Mouse (Mus musculus) hindbrain, embryonic 11.5 days (tissue): ENCODE results near the gene Gm3045. TPM values are rescaled to one million over a fixed set of nuclear protein-coding genes. Genes with fewer than 3 reads are reported as not detected.

Experiments used
- ATAC-seq: fragments of 200-750 bp; cut with Nextera tagmentation; 2 replicates; pipeline ENCODE4 v1.8.0; 2017; ENCODE audit warnings: mild to moderate bottlenecking, moderate TSS enrichment, moderate library complexity; ENCODE audit not compliant: low FRiP score
- DNase-seq: peaks from one replicate; pipeline ENCODE4 v3.0.0-alpha.2; 2015; ENCODE audit warnings: low spot score
- H3K27ac ChIP-seq: fragments of 300-500 bp; sonication (generic); 2 replicates; pipeline ENCODE4 v1.5.1; 2014; ENCODE audit warnings: mild to moderate bottlenecking, low read depth, low read length
- H3K27me3 ChIP-seq: fragments of 300-500 bp; sonication (generic); 2 replicates; pipeline ENCODE4 v1.6.1; 2014; ENCODE audit warnings: mild to moderate bottlenecking, low read length, moderate library complexity, mixed read lengths; ENCODE audit not compliant: control insufficient read depth, insufficient read depth
- H3K36me3 ChIP-seq: fragments of 300-500 bp; sonication (generic); 2 replicates; pipeline ENCODE4 v1.6.1; 2014; ENCODE audit warnings: mild to moderate bottlenecking, low read length, moderate library complexity, mixed read lengths; ENCODE audit not compliant: control insufficient read depth, insufficient read depth
- H3K4me1 ChIP-seq: fragments of 300-500 bp; sonication (generic); replicated peaks from 2 replicates; pipeline ENCODE4 v1.6.1; 2014; ENCODE audit warnings: low read length, mixed read lengths; ENCODE audit not compliant: control insufficient read depth, insufficient read depth
- H3K4me2 ChIP-seq: fragments of 300-500 bp; sonication (generic); replicated peaks from 2 replicates; pipeline ENCODE4 v1.6.1; 2014; ENCODE audit warnings: mild to moderate bottlenecking, low read depth, low read length
- H3K4me3 ChIP-seq: fragments of 300-500 bp; sonication (generic); 2 replicates; pipeline ENCODE4 v1.5.1; 2014; ENCODE audit warnings: low read depth, low read length
- H3K9ac ChIP-seq: fragments of 300-500 bp; sonication (generic); 2 replicates; pipeline ENCODE4 v1.6.1; 2014; ENCODE audit warnings: low read depth, low read length
- H3K9me3 ChIP-seq: fragments of 300-500 bp; sonication (generic); 2 replicates; pipeline ENCODE4 v1.6.1; 2016; ENCODE audit warnings: low read length; ENCODE audit not compliant: control insufficient read depth
- WGBS: fragments of 180-500 bp; shearing (Covaris S2); extraction: QIAGEN DNeasy Blood & Tissue Kit; methylation state at CpG from one replicate; pipeline ENCODE4 v1.1.7; 2014; 5-methylcytosine and 5-hydroxymethylcytosine counted together
- polyA plus RNA-seq: library from polyadenylated mRNA; unstranded; fragments of >200 nt; fragmentation: Nextera tagmentation; extraction: Ambion mirVana; gene quantifications from 2 replicates; pipeline ENCODE4 v1.2.1, GENCODE M21; 2014

The Gm3045 gene
- polyA plus RNA-seq, 1 experiment from 2014 or later = not detected

GRCm38 (mm10) chr13:56404511-56405140, 21.8 kb upstream of the Gm3045 start:
- WGBS = 69% methylated on average over 6 of the region's 6 CpGs
- no peaks in the 10 kb centered on the region for H3K27me3 ChIP-seq
- H3K9me3 ChIP-seq = no peaks in the 10 kb centered on the region
- no peaks in the 10 kb centered on the region for H3K36me3 ChIP-seq
- no peak overlapping the region for H3K4me2 ChIP-seq
- no peak for ATAC-seq
- no peaks in the 10 kb centered on the region for H3K4me1 ChIP-seq
- H3K9ac ChIP-seq = no peak overlapping the region
- H3K4me3 ChIP-seq = no peak overlapping the region
- DNase-seq = no peak
- no peak overlapping the region for H3K27ac ChIP-seq

GRCm38 (mm10) chr13:56412286-56412873, 14.0 kb upstream of the Gm3045 start:
- H3K27me3 ChIP-seq = no peaks in the 10 kb centered on the region
- no peak overlapping the region for H3K4me3 ChIP-seq
- H3K36me3 ChIP-seq = no peaks in the 10 kb centered on the region
- no peaks in the 10 kb centered on the region for H3K4me1 ChIP-seq
- H3K27ac ChIP-seq = no peak overlapping the region
- DNase-seq = no peak
- no peak overlapping the region for H3K4me2 ChIP-seq
- H3K9ac ChIP-seq = no peak overlapping the region
- 93% methylated on average over 9 of the region's 9 CpGs for WGBS
- no peak for ATAC-seq
- H3K9me3 ChIP-seq = no peaks in the 10 kb centered on the region

- Histone ChIP-seq H3K27ac (no peak overlapping the region), H3K36me3 (no peaks in the 10 kb centered on the region), H3K9me3 (no peaks in the 10 kb centered on the region), H3K4me3 (no peak overlapping the region), H3K4me1 (no peaks in the 10 kb centered on the region), H3K9ac (no peak overlapping the region), H3K27me3 (no peaks in the 10 kb centered on the region), H3K4me2 (no peak overlapping the region)
- WGBS = 44% methylated on average over 13 of the region's 13 CpGs
- ATAC-seq = no peak
- DNase-seq = no peak
Observed at GRCm38 (mm10) chr13:56418685-56419483, 7.5 kb upstream of the Gm3045 start.

- ATAC-seq (no peak), DNase-seq (no peak)
- no peaks in the 10 kb centered on the region for H3K27me3 ChIP-seq
- no peak overlapping the region for H3K27ac ChIP-seq
- WGBS = 74% methylated on average over 6 of the region's 6 CpGs
- H3K9ac ChIP-seq = no peak overlapping the region
- H3K4me2 ChIP-seq = no peak overlapping the region
- no peaks in the 10 kb centered on the region for H3K9me3 ChIP-seq
- H3K4me1 ChIP-seq = no peaks in the 10 kb centered on the region
- H3K36me3 ChIP-seq = no peaks in the 10 kb centered on the region
- no peak overlapping the region for H3K4me3 ChIP-seq
Observed at GRCm38 (mm10) chr13:56419538-56419937, 6.9 kb upstream of the Gm3045 start.

GRCm38 (mm10) chr13:56422072-56422723, 4.2 kb upstream of the Gm3045 start:
- Histone ChIP-seq H3K36me3 (no peaks in the 10 kb centered on the region), H3K9me3 (no peaks in the 10 kb centered on the region), H3K4me3 (no peak overlapping the region), H3K9ac (no peak overlapping the region), H3K27ac (no peak overlapping the region), H3K27me3 (no peaks in the 10 kb centered on the region), H3K4me1 (no peaks in the 10 kb centered on the region), H3K4me2 (no peak overlapping the region)
- ATAC-seq = no peak
- DNase-seq = peak; percentile 84
- WGBS = 27% methylated on average over 16 of the region's 16 CpGs

- 89% methylated on average over 7 of the region's 7 CpGs for WGBS
- no peak for DNase-seq
- ATAC-seq = no peak
- no peaks in the 10 kb centered on the region for H3K36me3 ChIP-seq
- H3K27me3 ChIP-seq = no peaks in the 10 kb centered on the region
- no peak overlapping the region for H3K4me2 ChIP-seq
- H3K9ac ChIP-seq = no peak overlapping the region
- H3K4me3 ChIP-seq = no peak overlapping the region
- no peaks in the 10 kb centered on the region for H3K4me1 ChIP-seq
- H3K9me3 ChIP-seq = no peaks in the 10 kb centered on the region
- H3K27ac ChIP-seq = no peak overlapping the region
Observed at GRCm38 (mm10) chr13:56425931-56426330, 463 bp upstream of the Gm3045 start.

- no peaks in the 10 kb centered on the region for H3K36me3 ChIP-seq
- no peak overlapping the region for H3K27ac ChIP-seq
- H3K4me2 ChIP-seq = no peak overlapping the region
- no peak overlapping the region for H3K4me3 ChIP-seq
- ATAC-seq (peak; percentile 71), DNase-seq (peak; percentile 93)
- no peaks in the 10 kb centered on the region for H3K9me3 ChIP-seq
- H3K9ac ChIP-seq = no peak overlapping the region
- 0 out of 2 replicates have a peak, but pooled peaks cover 4% of the 10 kb centered on the region for H3K4me1 ChIP-seq
- WGBS = 32% methylated on average over 16 of the region's 16 CpGs
- H3K27me3 ChIP-seq = no peaks in the 10 kb centered on the region
Observed at GRCm38 (mm10) chr13:56428724-56429500, 2.5 kb downstream of the Gm3045 start.

GRCm38 (mm10) chr13:56432496-56432895, 6.1 kb downstream of the Gm3045 start:
- Histone ChIP-seq H3K27me3 (peaks cover 13% of the 10 kb centered on the region), H3K36me3 (no peaks in the 10 kb centered on the region), H3K9ac (no peak overlapping the region), H3K9me3 (no peaks in the 10 kb centered on the region), H3K4me3 (no peak overlapping the region), H3K4me1 (peaks cover 6% of the 10 kb centered on the region; the same call in 1 of the 2 replicates), H3K4me2 (no peak overlapping the region), H3K27ac (no peak overlapping the region)
- WGBS = 91% methylated on average over 10 of the region's 12 CpGs
- ATAC-seq (no peak), DNase-seq (no peak)
